Mouse (Mus musculus) lung, postnatal 0 days (tissue): ENCODE measurements at regions not wholly inside any gene's neighbourhood (a gene's known extent, or its start where the extent isn't known, plus 50 kb on each side); places are given as distances from the start of the nearest gene placed in this dataset.
A peak's percentile ranks its signal among the peaks of the same experiment; 100 is the strongest.

Source experiments
- ATAC-seq: fragments of 200-750 bp; cut with Nextera tagmentation; 2 replicates; pipeline ENCODE4 v1.8.0; 2017; ENCODE audit warnings: moderate library complexity
- DNase-seq: peaks from one replicate; pipeline ENCODE4 v3.0.0-alpha.2; 2016; ENCODE audit warnings: low spot score
- H3K27ac ChIP-seq: fragments of 300-500 bp; sonication (generic); 2 replicates; pipeline ENCODE4 v1.5.1; 2014; ENCODE audit warnings: antibody characterized with exemption, mild to moderate bottlenecking, low read length, mixed read lengths
- H3K27me3 ChIP-seq: fragments of 300-500 bp; sonication (generic); replicated peaks from 2 replicates; pipeline ENCODE4 v1.6.1; 2014; ENCODE audit warnings: low read length, mixed read lengths; ENCODE audit not compliant: insufficient read depth
- H3K36me3 ChIP-seq: fragments of 300-500 bp; sonication (generic); 2 replicates; pipeline ENCODE4 v1.6.1; 2014; ENCODE audit warnings: low read length, mixed read lengths; ENCODE audit not compliant: insufficient read depth
- H3K4me1 ChIP-seq: fragments of 300-500 bp; sonication (generic); 2 replicates; pipeline ENCODE4 v1.6.1; 2014; ENCODE audit warnings: antibody characterized with exemption, low read depth, low read length, mixed read lengths; ENCODE audit not compliant: insufficient read depth
- H3K4me2 ChIP-seq: fragments of 300-500 bp; sonication (generic); replicated peaks from 2 replicates; pipeline ENCODE4 v1.6.1; 2014; ENCODE audit warnings: low read depth, mild to moderate bottlenecking, low read length, moderate library complexity, mixed read lengths
- H3K4me3 ChIP-seq: fragments of 300-500 bp; sonication (generic); 2 replicates; pipeline ENCODE4 v1.5.1; 2014; ENCODE audit warnings: low read depth, low read length
- H3K9ac ChIP-seq: fragments of 300-500 bp; sonication (generic); replicated peaks from 2 replicates; pipeline ENCODE4 v1.6.1; 2014; ENCODE audit warnings: low read depth, mild to moderate bottlenecking
- H3K9me3 ChIP-seq: fragments of 300-500 bp; sonication (generic); 2 replicates; pipeline ENCODE4 v1.6.1; 2016; ENCODE audit warnings: low read length, mixed read lengths
- CTCF ChIP-seq: IDR thresholded peaks from 2 replicates; pipeline ENCODE4 v1.5.1; 2016; ENCODE audit warnings: antibody characterized with exemption, mild to moderate bottlenecking
- EP300 ChIP-seq: IDR thresholded peaks from 2 replicates; pipeline ENCODE4 v1.6.1; 2016; ENCODE audit warnings: antibody characterized with exemption, mild to moderate bottlenecking, control low read depth
- WGBS: fragments of 180-500 bp; shearing (Covaris S2); extraction: QIAGEN DNeasy Blood & Tissue Kit; methylation state at CpG from one replicate; pipeline ENCODE4 v1.1.7; 2014; 5-methylcytosine and 5-hydroxymethylcytosine counted together

- H3K27ac ChIP-seq = no peak overlapping the region
- H3K9ac ChIP-seq = no peak overlapping the region
- no peaks in the 10 kb centered on the region for H3K9me3 ChIP-seq
- WGBS = 40% methylated on average over 10 of the region's 10 CpGs
- DNase-seq = no peak
- H3K4me1 ChIP-seq = 0 out of 2 replicates have a peak, but pooled peaks cover 4% of the 10 kb centered on the region
- no peaks in the 10 kb centered on the region for H3K36me3 ChIP-seq
- no peak overlapping the region for H3K4me2 ChIP-seq
- H3K4me3 ChIP-seq = no peak overlapping the region
- peaks cover 54% of the 10 kb centered on the region for H3K27me3 ChIP-seq
- ATAC-seq = no peak
- TF ChIP-seq EP300 (no peak), CTCF (no peak)
These were observed 178.2 kb downstream of the Tfap2c start for GRCm38 (mm10) chr2:172727576-172727975.

GRCm38 (mm10) chr2:172728240-172728821 lies 178.9 kb downstream of the Tfap2c start:
- Histone ChIP-seq H3K4me1 (0 out of 2 replicates have a peak, but pooled peaks cover 4% of the 10 kb centered on the region), H3K9me3 (no peaks in the 10 kb centered on the region), H3K9ac (no peak overlapping the region), H3K4me3 (peak overlapping the region; percentile 36), H3K27ac (no peak overlapping the region), H3K4me2 (peak overlapping the region; percentile 64), H3K36me3 (no peaks in the 10 kb centered on the region), H3K27me3 (peaks cover 61% of the 10 kb centered on the region)
- TF ChIP-seq EP300 (no peak), CTCF (no peak)
- peak; percentile 42 for DNase-seq
- under 1% methylated on average over 50 of the region's 53 CpGs for WGBS
- ATAC-seq = peak; percentile 63

GRCm38 (mm10) chr2:172729151-172729550 lies 179.8 kb downstream of the Tfap2c start:
- H3K4me2 ChIP-seq = no peak overlapping the region
- H3K9ac ChIP-seq = no peak overlapping the region
- H3K9me3 ChIP-seq = no peaks in the 10 kb centered on the region
- H3K27ac ChIP-seq = no peak overlapping the region
- peaks cover 69% of the 10 kb centered on the region for H3K27me3 ChIP-seq
- no peak for TF ChIP-seq EP300
- TF ChIP-seq CTCF = no peak
- DNase-seq (no peak), ATAC-seq (no peak)
- WGBS = 71% methylated on average over 4 of the region's 4 CpGs
- 0 out of 2 replicates have a peak, but pooled peaks cover 4% of the 10 kb centered on the region for H3K4me1 ChIP-seq
- no peak overlapping the region for H3K4me3 ChIP-seq
- H3K36me3 ChIP-seq = no peaks in the 10 kb centered on the region

GRCm38 (mm10) chr2:172729741-172730140 lies 180.3 kb downstream of the Tfap2c start:
- no peak overlapping the region for H3K4me2 ChIP-seq
- no peaks in the 10 kb centered on the region for H3K9me3 ChIP-seq
- no peak overlapping the region for H3K4me3 ChIP-seq
- no peak for TF ChIP-seq CTCF
- no peak for TF ChIP-seq EP300
- ATAC-seq (no peak), DNase-seq (no peak)
- no peak overlapping the region for H3K9ac ChIP-seq
- 66% methylated on average over 9 of the region's 9 CpGs for WGBS
- H3K27me3 ChIP-seq = peaks cover 70% of the 10 kb centered on the region
- H3K4me1 ChIP-seq = 0 out of 2 replicates have a peak, but pooled peaks cover 4% of the 10 kb centered on the region
- H3K36me3 ChIP-seq = no peaks in the 10 kb centered on the region
- H3K27ac ChIP-seq = no peak overlapping the region

GRCm38 (mm10) chr2:172731408-172731807 lies 182.0 kb downstream of the Tfap2c start:
- no peak for DNase-seq
- TF ChIP-seq CTCF = no peak
- no peak for TF ChIP-seq EP300
- H3K4me1 ChIP-seq = 0 out of 2 replicates have a peak, but pooled peaks cover 4% of the 10 kb centered on the region
- WGBS = 3% methylated on average over 18 of the region's 18 CpGs
- H3K27ac ChIP-seq = no peak overlapping the region
- H3K4me3 ChIP-seq = no peak overlapping the region
- no peak overlapping the region for H3K4me2 ChIP-seq
- no peaks in the 10 kb centered on the region for H3K36me3 ChIP-seq
- peaks cover 76% of the 10 kb centered on the region for H3K27me3 ChIP-seq
- ATAC-seq = no peak
- no peaks in the 10 kb centered on the region for H3K9me3 ChIP-seq
- no peak overlapping the region for H3K9ac ChIP-seq

- H3K9me3 ChIP-seq = no peaks in the 10 kb centered on the region
- H3K4me3 ChIP-seq = no peak overlapping the region
- no peak overlapping the region for H3K27ac ChIP-seq
- no peak overlapping the region for H3K9ac ChIP-seq
- no peak for DNase-seq
- H3K36me3 ChIP-seq = no peaks in the 10 kb centered on the region
- ATAC-seq = no peak
- H3K27me3 ChIP-seq = peaks cover 64% of the 10 kb centered on the region
- TF ChIP-seq EP300 = no peak
- 6% methylated on average over 19 of the region's 19 CpGs for WGBS
- H3K4me2 ChIP-seq = no peak overlapping the region
- 0 out of 2 replicates have a peak, but pooled peaks cover 4% of the 10 kb centered on the region for H3K4me1 ChIP-seq
These were observed 183.2 kb downstream of the Tfap2c start for GRCm38 (mm10) chr2:172732453-172733210.
